Mouse (Mus musculus) midbrain, embryonic 11.5 days (tissue): ENCODE measurements around the gene Nectin2. TPM values are rescaled to one million over a fixed set of nuclear protein-coding genes. Genes with fewer than 3 reads are reported as not detected.
A peak's percentile ranks its signal among the peaks of the same experiment; 100 is the strongest.

Experiments used
- ATAC-seq: fragments of 200-750 bp; cut with Nextera tagmentation; 2 replicates; pipeline ENCODE4 v1.8.0; 2017; ENCODE audit warnings: moderate TSS enrichment, moderate library complexity; ENCODE audit not compliant: low FRiP score
- DNase-seq: peaks from one replicate; pipeline ENCODE4 v3.0.0; 2015; ENCODE audit warnings: low spot score; ENCODE audit errors: missing footprints
- H3K27ac ChIP-seq: fragments of 300-500 bp; sonication (generic); 2 replicates; pipeline ENCODE4 v1.5.1; 2014; ENCODE audit warnings: low read depth, low read length
- H3K27me3 ChIP-seq: fragments of 300-500 bp; sonication (generic); 2 replicates; pipeline ENCODE4 v1.6.1; 2014; ENCODE audit warnings: mild to moderate bottlenecking, low read length, moderate library complexity, mixed read lengths; ENCODE audit not compliant: control insufficient read depth, insufficient read depth
- H3K36me3 ChIP-seq: fragments of 300-500 bp; sonication (generic); 2 replicates; pipeline ENCODE4 v1.6.1; 2014; ENCODE audit warnings: mild to moderate bottlenecking, low read length, moderate library complexity, mixed read lengths; ENCODE audit not compliant: control insufficient read depth, insufficient read depth
- H3K4me1 ChIP-seq: fragments of 300-500 bp; sonication (generic); 2 replicates; pipeline ENCODE4 v1.6.1; 2014; ENCODE audit warnings: low read length; ENCODE audit not compliant: control insufficient read depth, insufficient read depth
- H3K4me2 ChIP-seq: fragments of 300-500 bp; sonication (generic); 2 replicates; pipeline ENCODE4 v1.6.1; 2014; ENCODE audit warnings: mild to moderate bottlenecking, moderate library complexity
- H3K4me3 ChIP-seq: fragments of 300-500 bp; sonication (generic); 2 replicates; pipeline ENCODE4 v1.5.1; 2014; ENCODE audit warnings: low read depth, low read length
- H3K9ac ChIP-seq: fragments of 300-500 bp; sonication (generic); 2 replicates; pipeline ENCODE4 v1.6.1; 2014; ENCODE audit warnings: low read length
- H3K9me3 ChIP-seq: fragments of 300-500 bp; sonication (generic); 2 replicates; pipeline ENCODE4 v1.6.1; 2016; ENCODE audit warnings: low read length; ENCODE audit not compliant: control insufficient read depth
- WGBS: fragments of 180-500 bp; shearing (Covaris S2); extraction: QIAGEN DNeasy Blood & Tissue Kit; methylation state at CpG from one replicate; pipeline ENCODE4 v1.1.7; 2014; 5-methylcytosine and 5-hydroxymethylcytosine counted together
- polyA plus RNA-seq: library from polyadenylated mRNA; unstranded; fragments of >200 nt; fragmentation: Nextera tagmentation; extraction: Ambion mirVana; gene quantifications from 2 replicates; pipeline ENCODE4 v1.2.1, GENCODE M21; 2014

The Nectin2 gene
- polyA plus RNA-seq, 1 experiment from 2014 or later = 52.8 TPM

- WGBS = 86% methylated on average over 3 of the region's 3 CpGs
Measured at GRCm38 (mm10) chr7:19678901-19679300, 71.4 kb downstream of the Nectin2 start.

GRCm38 (mm10) chr7:19677872-19678271, 72.4 kb downstream of the Nectin2 start, which contains the start of gene Apoc2:
Gene Apoc2 (minus strand): TSS chr7:19677941.
- no peaks in the 10 kb centered on the region for H3K9me3 ChIP-seq
- DNase-seq (peak; percentile 21), ATAC-seq (no peak)
- no peak within 1 kb of the TSS for H3K4me3 ChIP-seq
- H3K27me3 ChIP-seq = no peaks in the 10 kb centered on the region
- no peak within 1 kb of the TSS for H3K4me2 ChIP-seq
- H3K4me1 ChIP-seq = no peaks in the 10 kb centered on the region
- no peaks in the 10 kb centered on the region for H3K36me3 ChIP-seq
- H3K9ac ChIP-seq = no peak within 1 kb of the TSS
- WGBS = 79% methylated on average over 8 of the region's 8 CpGs
- no peak within 1 kb of the TSS for H3K27ac ChIP-seq

More at GRCm38 (mm10) chr7:19678901-19679300, 71.4 kb downstream of the Nectin2 start:
- Histone ChIP-seq H3K27ac (no peak overlapping the region), H3K36me3 (no peaks in the 10 kb centered on the region), H3K4me3 (no peak overlapping the region), H3K9ac (no peak overlapping the region), H3K4me1 (no peaks in the 10 kb centered on the region), H3K4me2 (no peak overlapping the region), H3K9me3 (no peaks in the 10 kb centered on the region), H3K27me3 (no peaks in the 10 kb centered on the region)
- ATAC-seq = no peak
- peak; percentile 59 for DNase-seq

- Histone ChIP-seq H3K4me3 (no peak overlapping the region), H3K27me3 (no peaks in the 10 kb centered on the region), H3K4me1 (no peaks in the 10 kb centered on the region), H3K4me2 (no peak overlapping the region), H3K9ac (no peak overlapping the region), H3K36me3 (no peaks in the 10 kb centered on the region), H3K9me3 (no peaks in the 10 kb centered on the region), H3K27ac (no peak overlapping the region)
- no peak for ATAC-seq
- peak; percentile 45 for DNase-seq
- WGBS = 64% methylated on average over 1 of the region's 1 CpGs
Measured at GRCm38 (mm10) chr7:19676662-19677061, 73.6 kb downstream of the Nectin2 start.

DNA sequence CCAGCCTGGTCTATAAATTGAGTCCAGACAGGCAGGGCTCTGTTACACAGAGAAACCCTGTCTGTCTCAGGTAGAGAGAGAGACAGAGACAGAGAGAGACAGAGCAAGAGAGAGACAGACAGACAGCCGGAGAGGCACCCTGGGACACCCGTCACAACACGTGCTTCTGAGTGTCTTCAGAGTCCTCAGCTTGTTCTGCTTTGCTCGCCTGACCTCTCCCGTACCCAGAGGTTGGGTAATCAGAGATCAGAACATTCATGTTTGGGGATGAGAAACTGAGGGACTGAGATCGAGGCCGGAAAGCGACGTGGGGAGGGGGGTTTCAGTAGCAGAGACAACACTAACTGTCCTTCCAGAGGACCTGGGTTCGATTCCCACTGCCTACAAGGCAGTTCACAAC, 74.5 kb downstream of the Nectin2 start:
- no peak overlapping the region for H3K4me2 ChIP-seq
- WGBS = 85% methylated on average over 10 of the region's 10 CpGs
- no peaks in the 10 kb centered on the region for H3K27me3 ChIP-seq
- H3K9me3 ChIP-seq = no peaks in the 10 kb centered on the region
- no peak overlapping the region for H3K9ac ChIP-seq
- ATAC-seq (no peak), DNase-seq (no peak)
- H3K4me3 ChIP-seq = no peak overlapping the region
- no peaks in the 10 kb centered on the region for H3K4me1 ChIP-seq
- no peak overlapping the region for H3K27ac ChIP-seq
- H3K36me3 ChIP-seq = no peaks in the 10 kb centered on the region

GRCm38 (mm10) chr7:19673083-19673699, 77.1 kb downstream of the Nectin2 start:
- no peak overlapping the region for H3K27ac ChIP-seq
- DNase-seq (no peak), ATAC-seq (no peak)
- no peaks in the 10 kb centered on the region for H3K36me3 ChIP-seq
- H3K9me3 ChIP-seq = no peaks in the 10 kb centered on the region
- no peaks in the 10 kb centered on the region for H3K4me1 ChIP-seq
- H3K4me2 ChIP-seq = no peak overlapping the region
- 69% methylated on average over 14 of the region's 14 CpGs for WGBS
- no peaks in the 10 kb centered on the region for H3K27me3 ChIP-seq
- no peak overlapping the region for H3K4me3 ChIP-seq
- no peak overlapping the region for H3K9ac ChIP-seq

- no peak for ATAC-seq
- no peak overlapping the region for H3K9ac ChIP-seq
- DNase-seq = no peak
- no peaks in the 10 kb centered on the region for H3K9me3 ChIP-seq
- 75% methylated on average over 10 of the region's 10 CpGs for WGBS
- no peak overlapping the region for H3K4me3 ChIP-seq
- no peak overlapping the region for H3K4me2 ChIP-seq
- H3K27ac ChIP-seq = no peak overlapping the region
- no peaks in the 10 kb centered on the region for H3K27me3 ChIP-seq
- no peaks in the 10 kb centered on the region for H3K4me1 ChIP-seq
- H3K36me3 ChIP-seq = no peaks in the 10 kb centered on the region
Measured at GRCm38 (mm10) chr7:19671511-19671910, 78.8 kb downstream of the Nectin2 start.

DNA sequence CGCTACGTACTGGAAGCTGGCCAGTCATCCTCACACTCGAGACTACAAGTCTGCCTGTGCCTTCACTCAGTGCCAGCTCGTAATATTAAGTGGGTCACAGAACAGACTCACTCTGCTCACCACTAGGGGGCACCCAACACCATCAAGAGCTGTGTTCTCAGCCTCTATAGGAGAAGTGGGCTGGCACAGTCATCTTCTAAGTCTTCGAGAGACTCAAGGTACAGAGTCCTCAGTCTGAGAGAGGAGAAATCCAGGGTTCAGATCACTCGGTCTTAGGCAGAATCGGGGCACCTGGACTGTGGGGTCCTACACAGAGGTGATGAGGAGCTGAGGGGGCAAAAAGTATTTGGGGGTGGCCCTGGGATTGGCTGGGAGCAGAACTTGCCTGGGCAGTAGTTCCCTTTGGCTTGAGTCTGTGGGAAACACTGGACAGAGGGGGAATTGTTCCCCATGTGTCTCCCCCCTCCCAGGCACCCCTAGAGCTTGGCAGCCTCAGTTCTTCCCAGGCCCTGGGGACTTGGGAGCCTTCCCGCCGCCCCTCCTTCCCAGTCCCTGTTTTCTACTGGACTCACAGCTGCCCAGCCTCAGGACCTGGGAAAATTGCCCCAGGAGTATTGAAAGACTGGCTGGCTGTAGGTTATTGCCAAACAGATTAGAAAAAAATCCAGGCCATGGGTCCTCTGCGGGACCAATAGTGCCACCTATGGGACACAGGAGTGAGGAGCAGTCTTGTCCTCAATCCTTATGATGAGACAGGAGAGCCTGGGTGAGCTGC, 81.1 kb downstream of the Nectin2 start:
- Histone ChIP-seq H3K27me3 (no peaks in the 10 kb centered on the region), H3K36me3 (no peaks in the 10 kb centered on the region), H3K4me1 (peaks cover 6% of the 10 kb centered on the region), H3K9me3 (no peaks in the 10 kb centered on the region), H3K9ac (peak overlapping the region; percentile 39; the same call in 1 of the 2 replicates), H3K4me2 (0 out of 2 replicates have a peak overlapping the region, but pooled peaks have one; percentile 6), H3K4me3 (no peak overlapping the region), H3K27ac (no peak overlapping the region)
- 9% methylated on average over 10 of the region's 10 CpGs for WGBS
- peak; percentile 95 for DNase-seq
- peak; percentile 66 for ATAC-seq

DNA sequence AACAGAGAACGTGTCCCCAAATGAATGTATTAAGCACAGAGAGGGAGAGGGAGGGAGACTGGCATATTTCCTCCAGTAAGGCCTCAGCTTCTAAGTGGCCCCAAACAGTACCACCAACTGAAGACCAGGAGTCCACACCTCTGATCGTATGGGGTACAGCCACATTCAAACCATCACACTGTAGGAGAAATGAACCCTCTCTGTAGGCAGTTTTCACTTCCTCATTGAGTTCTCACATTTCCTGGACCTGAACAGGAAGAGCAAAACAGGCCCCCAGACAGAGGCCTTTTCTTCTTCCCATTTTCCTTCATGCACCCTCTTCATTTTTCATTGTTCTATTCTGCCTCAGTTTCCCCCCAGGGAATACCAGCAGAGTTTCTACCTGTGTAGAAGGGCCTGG, 82.8 kb downstream of the Nectin2 start:
- DNase-seq = no peak
- H3K4me2 ChIP-seq = no peak overlapping the region
- H3K36me3 ChIP-seq = no peaks in the 10 kb centered on the region
- H3K4me3 ChIP-seq = no peak overlapping the region
- H3K27ac ChIP-seq = no peak overlapping the region
- ATAC-seq = no peak
- WGBS = 74% methylated on average over 2 of the region's 2 CpGs
- peaks cover 14% of the 10 kb centered on the region for H3K4me1 ChIP-seq
- no peak overlapping the region for H3K9ac ChIP-seq
- no peaks in the 10 kb centered on the region for H3K9me3 ChIP-seq
- no peaks in the 10 kb centered on the region for H3K27me3 ChIP-seq

DNA sequence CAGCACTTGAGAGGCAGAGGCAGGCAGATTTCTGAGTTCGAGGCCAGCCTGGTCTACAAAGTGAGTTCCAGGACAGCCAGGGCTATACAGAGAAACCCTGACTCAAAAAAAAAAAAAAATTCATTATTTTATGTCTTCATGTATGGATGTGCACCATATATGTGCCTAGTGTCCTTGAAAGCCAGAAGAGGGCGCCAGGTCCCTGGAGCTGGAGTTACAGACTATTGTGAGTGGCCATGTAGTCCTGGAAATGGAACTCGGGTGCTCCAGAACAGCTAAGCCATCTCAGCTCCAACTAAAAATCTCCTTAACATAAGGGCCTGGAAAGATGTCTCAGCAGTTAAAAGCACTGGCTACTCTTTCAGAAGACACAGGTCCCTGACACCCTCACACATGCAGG, 83.5 kb downstream of the Nectin2 start:
- H3K4me3 ChIP-seq = no peak overlapping the region
- H3K27ac ChIP-seq = no peak overlapping the region
- H3K9me3 ChIP-seq = no peaks in the 10 kb centered on the region
- H3K4me1 ChIP-seq = peaks cover 14% of the 10 kb centered on the region
- no peaks in the 10 kb centered on the region for H3K36me3 ChIP-seq
- no peak overlapping the region for H3K4me2 ChIP-seq
- ATAC-seq = no peak
- H3K9ac ChIP-seq = no peak overlapping the region
- no peak for DNase-seq
- H3K27me3 ChIP-seq = no peaks in the 10 kb centered on the region
- 59% methylated on average over 3 of the region's 3 CpGs for WGBS
